Mouse (Mus musculus) brain, embryonic 14.5 days (tissue): Measurements from ENCODE around the gene Rhou. TPM values are rescaled to one million over a fixed set of nuclear protein-coding genes. Genes with fewer than 3 reads are reported as not detected.

Source experiments
- DNase-seq: peaks from one replicate; pipeline ENCODE4 v3.0.0-alpha.2; 2011; ENCODE audit warnings: low read depth
- CTCF ChIP-seq: fragments of 200-500 bp; IDR thresholded peaks from 2 replicates; pipeline ENCODE4 v1.5.1; 2012; ENCODE audit warnings: inconsistent platforms, mild to moderate bottlenecking, moderate library complexity, borderline replicate concordance; ENCODE audit not compliant: insufficient read depth, insufficient read length; ENCODE audit errors: extremely low read depth
- POLR2A ChIP-seq: fragments of 200-500 bp; IDR thresholded peaks from 2 replicates; pipeline ENCODE4 v1.6.1; 2012; ENCODE audit warnings: mild to moderate bottlenecking, inconsistent platforms, borderline replicate concordance; ENCODE audit not compliant: poor library complexity, insufficient read depth, insufficient read length, severe bottlenecking; ENCODE audit errors: extremely low read depth
- polyA plus RNA-seq: library from polyadenylated mRNA; depleted of rRNA; stranded (reverse); fragments of >200 nt; gene quantifications from 2 replicates; pipeline ENCODE4 v1.2.3, GENCODE M21; 2012

Gene Rhou
- polyA plus RNA-seq, 1 experiment: 30.1 TPM

GRCm38 (mm10) chr8:123682073-123682761, 28.5 kb downstream of the Rhou start:
- DNase-seq: peak; percentile 57
- TF ChIP-seq CTCF (no peak), POLR2A (no peak)

- DNase-seq: no peak
- TF ChIP-seq CTCF: no peak
- no peak for TF ChIP-seq POLR2A
Observed at GRCm38 (mm10) chr8:123683321-123683720, 29.6 kb downstream of the Rhou start.

GRCm38 (mm10) chr8:123684806-123685205, 31.1 kb downstream of the Rhou start:
- TF ChIP-seq CTCF: no peak
- TF ChIP-seq POLR2A: no peak
- DNase-seq: no peak

- DNase-seq: peak; percentile 26
Observed at GRCm38 (mm10) chr8:123685477-123685876, 31.7 kb downstream of the Rhou start.

GRCm38 (mm10) chr8:123687826-123688225, 34.1 kb downstream of the Rhou start:
- TF ChIP-seq POLR2A (no peak), CTCF (no peak)
- DNase-seq: no peak

More at GRCm38 (mm10) chr8:123685477-123685876, 31.7 kb downstream of the Rhou start:
- no peak for TF ChIP-seq CTCF
- no peak for TF ChIP-seq POLR2A

GRCm38 (mm10) chr8:123692165-123692962, 38.6 kb downstream of the Rhou start:
- TF ChIP-seq POLR2A: no peak
- TF ChIP-seq CTCF: no peak
- no peak for DNase-seq

GRCm38 (mm10) chr8:123696167-123696566, 42.4 kb downstream of the Rhou start:
- TF ChIP-seq CTCF: no peak
- TF ChIP-seq POLR2A: no peak
- no peak for DNase-seq

- peak; percentile 54 for DNase-seq
- TF ChIP-seq POLR2A (no peak), CTCF (no peak)
Observed at GRCm38 (mm10) chr8:123697329-123697728, 43.6 kb downstream of the Rhou start.

GRCm38 (mm10) chr8:123700399-123701070, 46.8 kb downstream of the Rhou start:
- peak; percentile 23 for DNase-seq
- TF ChIP-seq CTCF: no peak
- no peak for TF ChIP-seq POLR2A

GRCm38 (mm10) chr8:123701952-123702587, 48.3 kb downstream of the Rhou start:
- TF ChIP-seq CTCF (no peak), POLR2A (no peak)
- DNase-seq: peak; percentile 55

- DNase-seq: no peak
- TF ChIP-seq POLR2A (no peak), CTCF (no peak)
Observed at GRCm38 (mm10) chr8:123705376-123705775, 51.6 kb downstream of the Rhou start.

- TF ChIP-seq POLR2A: no peak
- no peak for TF ChIP-seq CTCF
Observed at GRCm38 (mm10) chr8:123707137-123707536, 53.4 kb downstream of the Rhou start.

More at GRCm38 (mm10) chr8:123707137-123707536, 53.4 kb downstream of the Rhou start:
- DNase-seq: no peak
